Mouse (Mus musculus) mature B cell (primary cell): ENCODE data around the gene Gm10577.

ENCODE experiments used
- in situ Hi-C: fragments of 300-500 bp; cut with MboI; formaldehyde crosslinking; loops from 2 replicates; pipeline ENCODE4 v1.14.3; 2019

Gm10577 gene

GRCm38 (mm10) chr4:101020596-101020995 lies at the start of gene Gm10577:
Gene Gm10577 (minus strand): TSS chr4:101020696.
- in situ Hi-C loops: no loop called here

DNA sequence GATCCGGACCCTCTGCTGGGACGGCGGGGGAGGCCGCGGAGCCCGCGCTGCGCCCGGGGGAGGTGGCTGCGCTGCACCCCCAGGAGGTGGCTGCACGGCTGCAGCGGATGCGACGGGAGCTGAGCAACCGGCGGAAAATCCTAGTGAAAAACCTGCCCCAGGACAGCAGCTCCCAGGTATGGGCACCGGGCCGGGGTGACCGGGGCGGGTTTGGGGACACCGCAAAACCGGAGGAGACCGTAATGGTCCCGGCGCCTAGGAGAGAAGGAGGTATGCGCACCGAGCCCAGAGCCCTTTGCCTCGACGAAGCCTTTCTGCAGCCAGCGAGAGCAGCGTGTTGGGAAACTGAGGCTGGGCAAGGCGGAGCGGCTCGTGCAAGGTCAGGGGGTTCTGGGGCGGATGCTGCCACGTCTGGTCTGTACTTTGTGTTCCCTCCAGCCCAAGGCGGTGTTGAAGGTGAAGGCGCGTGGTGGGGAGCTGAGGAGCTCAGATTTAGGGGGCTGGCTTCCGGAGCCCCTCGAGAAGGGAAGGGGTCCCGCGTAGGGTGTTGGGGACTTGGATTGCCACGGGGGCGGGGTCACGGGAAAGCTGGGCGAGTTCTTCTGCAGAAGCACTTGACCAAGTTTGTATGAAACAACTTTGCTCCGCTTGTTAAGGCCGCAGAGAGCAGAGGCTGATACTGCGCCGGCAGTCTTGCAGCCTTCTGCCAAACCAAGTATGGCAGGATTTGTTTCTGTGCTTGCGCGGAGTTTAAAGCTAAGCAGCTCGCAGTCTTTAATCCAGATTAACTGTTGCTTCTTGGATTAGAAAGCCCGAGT lies 48.9 kb upstream of the Gm10577 start:
- in situ Hi-C loops: no loop called here

DNA sequence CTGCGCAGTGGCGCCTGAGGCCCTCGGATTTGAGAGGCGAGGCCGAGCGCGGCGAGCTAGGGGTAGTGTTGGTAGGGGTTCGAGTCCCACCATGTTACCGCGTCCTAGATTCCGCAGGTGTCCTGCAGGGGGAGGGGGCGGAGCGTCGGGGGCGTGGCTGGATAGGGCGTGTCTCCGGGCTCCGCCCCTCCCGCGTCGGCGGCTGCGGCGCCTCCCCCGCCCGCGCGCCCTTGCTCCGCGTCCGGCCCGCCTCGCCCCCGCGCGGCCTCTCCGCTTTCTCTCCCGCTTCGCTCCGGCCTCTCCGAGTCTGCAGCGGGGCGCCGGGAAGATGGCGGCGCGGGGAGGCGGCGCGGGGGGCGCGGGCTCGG lies 48.3 kb upstream of the Gm10577 start, which contains the start of gene Raver2:
Gene Raver2, plus strand, starts transcription at position 198 of the 368 bp plus-strand sequence.
- in situ Hi-C loops: no loop called here

DNA sequence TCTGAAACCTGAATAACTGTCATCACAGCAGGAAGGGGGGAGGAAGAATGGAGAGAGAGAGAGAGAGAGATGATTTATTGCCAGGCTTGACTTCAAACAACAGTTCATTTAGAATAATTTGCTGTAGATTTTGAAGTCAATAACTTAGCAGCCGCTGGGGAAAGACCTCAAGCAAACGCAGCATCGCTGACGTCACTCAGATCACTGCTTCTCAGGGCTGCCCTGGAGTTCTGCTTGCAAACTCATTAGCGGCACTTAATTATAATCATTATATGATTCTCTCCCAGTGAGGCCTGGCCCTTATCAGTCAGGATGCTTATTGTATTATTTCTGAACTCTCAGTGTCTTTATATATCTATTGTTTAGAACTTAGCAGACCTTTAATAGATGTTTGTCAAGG lies 45.9 kb upstream of the Gm10577 start:
- in situ Hi-C loops: no loop called here

DNA sequence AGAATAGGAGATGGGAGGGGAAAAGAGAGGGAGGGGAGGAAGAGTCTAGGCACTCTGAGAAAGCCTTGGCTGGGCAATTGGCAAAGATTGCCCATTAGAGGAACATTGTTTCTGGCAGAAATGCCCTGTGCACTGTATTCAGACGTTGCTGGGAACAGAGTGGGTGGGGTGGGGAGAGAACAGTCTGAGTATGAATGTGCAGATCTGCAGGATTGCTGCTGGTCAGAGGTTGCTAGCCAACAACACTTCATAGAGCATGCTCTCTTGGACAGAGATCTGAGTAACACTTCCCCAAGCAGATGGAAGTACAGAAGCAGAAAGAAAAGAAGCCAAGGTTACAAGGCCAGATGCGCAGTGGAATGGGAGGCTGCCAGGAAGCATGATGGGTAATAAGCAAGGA lies 41.6 kb upstream of the Gm10577 start:
- in situ Hi-C loops: no loop called here

GRCm38 (mm10) chr4:101046576-101046975 lies 26.1 kb upstream of the Gm10577 start:
- in situ Hi-C loops: no loop called here

- in situ Hi-C loops: no loop called here
Measured at GRCm38 (mm10) chr4:101044149-101044548, 23.7 kb upstream of the Gm10577 start.

- in situ Hi-C loops: no loop called here
Measured at GRCm38 (mm10) chr4:101043691-101044090, 23.2 kb upstream of the Gm10577 start.

- in situ Hi-C loops: no loop called here
Measured at GRCm38 (mm10) chr4:101037156-101037555, 16.7 kb upstream of the Gm10577 start.

- in situ Hi-C loops: no loop called here
Measured at GRCm38 (mm10) chr4:101035131-101035530, 14.6 kb upstream of the Gm10577 start.

GRCm38 (mm10) chr4:101033047-101033446 lies 12.6 kb upstream of the Gm10577 start:
- in situ Hi-C loops: no loop called here

DNA sequence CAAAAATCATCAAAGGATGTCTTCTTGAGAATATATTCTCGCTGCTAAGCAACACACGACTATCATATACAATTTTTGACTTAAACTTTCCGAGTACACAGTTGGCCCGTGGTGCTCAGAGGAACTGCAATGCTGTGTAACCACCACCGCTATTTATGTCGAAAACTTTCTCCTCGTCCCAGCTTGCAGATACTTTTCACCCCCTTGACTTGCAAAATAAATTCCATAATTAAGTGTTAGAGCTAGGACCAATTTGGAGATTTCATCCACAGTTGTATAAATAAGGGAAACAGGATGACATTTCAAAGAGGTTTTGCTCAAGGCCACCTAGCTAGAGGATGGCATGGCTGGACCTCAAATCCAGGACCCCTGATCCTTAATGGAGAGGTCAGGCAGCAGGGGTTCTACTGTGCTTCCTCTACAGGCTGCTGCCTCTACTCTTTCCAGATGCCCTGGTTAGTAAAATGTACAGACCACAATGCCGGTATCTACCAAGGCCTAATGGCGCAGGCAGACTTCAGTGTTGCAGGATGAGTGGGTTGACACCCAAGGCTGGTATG lies 7.4 kb upstream of the Gm10577 start:
- in situ Hi-C loops: no loop called here

- in situ Hi-C loops: no loop called here
Measured at GRCm38 (mm10) chr4:101026995-101027394, 6.5 kb upstream of the Gm10577 start.

- in situ Hi-C loops: no loop called here
Measured at GRCm38 (mm10) chr4:101026566-101026965, 6.1 kb upstream of the Gm10577 start.

DNA sequence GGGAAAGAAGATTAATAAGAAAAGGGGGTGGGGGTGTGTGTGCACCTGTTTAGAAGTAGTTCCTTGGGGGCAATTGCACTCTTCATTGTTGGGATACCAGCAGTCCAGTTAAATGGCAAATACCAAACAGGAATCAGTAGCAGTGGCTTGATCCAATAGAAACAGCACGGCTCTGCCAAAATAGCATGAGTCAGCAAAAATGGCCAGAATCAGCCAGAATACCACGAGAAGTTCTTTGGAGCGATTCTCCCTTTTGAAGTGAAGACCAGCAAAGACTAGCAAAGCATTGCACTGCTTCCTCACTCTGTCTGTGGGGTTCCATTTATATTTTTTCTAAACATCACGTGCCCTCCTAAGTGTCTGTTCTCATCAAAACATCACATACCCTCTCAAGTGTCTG lies 2.7 kb downstream of the Gm10577 start:
- in situ Hi-C loops: no loop called here

DNA sequence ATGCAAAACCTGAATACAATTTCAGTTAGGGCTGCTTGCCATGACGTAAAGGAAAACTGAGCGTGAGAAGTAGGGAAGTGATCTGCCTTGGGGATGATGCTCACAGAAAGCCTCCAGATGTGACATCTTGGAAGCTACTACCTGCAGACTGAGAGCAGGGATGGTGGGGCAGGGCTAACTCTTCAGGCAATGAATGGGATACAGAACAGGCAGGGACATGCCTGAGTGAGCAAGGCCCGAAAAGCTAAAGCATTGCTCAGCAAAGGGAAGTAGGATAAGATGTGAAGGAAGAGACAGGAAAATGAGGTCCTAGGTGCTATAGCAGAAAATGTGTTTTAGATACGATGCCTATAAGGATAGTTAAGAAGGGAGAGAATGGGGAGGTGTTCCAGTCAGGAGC lies 11.4 kb downstream of the Gm10577 start:
- in situ Hi-C loops: no loop called here

- in situ Hi-C loops: no loop called here
Measured at GRCm38 (mm10) chr4:101008362-101008769, 12.1 kb downstream of the Gm10577 start.

DNA sequence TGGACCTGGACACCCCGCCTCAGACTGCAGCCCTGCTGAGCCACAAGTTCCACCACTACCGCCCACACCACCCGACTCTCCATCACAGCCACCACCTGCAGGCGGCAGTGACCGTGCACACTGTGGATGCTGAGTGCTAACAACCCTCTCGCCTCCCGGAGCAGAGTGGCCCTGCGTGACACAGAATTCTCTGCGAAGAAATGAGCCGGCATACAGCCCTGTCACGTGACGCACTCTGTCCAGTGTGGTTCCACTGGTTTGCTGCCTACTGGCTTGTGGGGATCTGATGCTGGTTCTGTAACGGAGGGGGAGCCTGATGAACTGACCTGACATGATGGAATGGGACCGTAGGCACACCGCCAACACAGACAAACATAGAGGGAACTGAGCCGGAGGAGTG lies 17.5 kb downstream of the Gm10577 start:
- in situ Hi-C loops: no loop called here

DNA sequence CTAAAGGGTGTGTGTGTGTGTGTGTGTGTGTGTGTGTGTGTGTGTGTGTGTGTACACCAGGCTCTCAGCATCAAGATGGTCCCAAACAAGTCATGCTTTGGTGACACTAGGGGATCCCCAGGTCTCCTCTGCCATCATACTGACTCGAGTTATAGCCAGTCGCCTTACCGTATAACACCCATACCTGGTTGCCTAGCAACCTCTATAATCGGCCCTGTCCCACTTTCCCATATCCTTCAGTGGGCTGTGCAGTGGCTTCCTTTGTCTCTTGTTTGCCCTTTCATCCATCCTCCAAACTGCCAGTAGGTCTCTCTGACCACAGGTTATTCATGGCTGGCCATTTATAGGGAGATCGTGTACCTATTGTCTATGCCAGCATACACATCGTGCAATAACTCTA lies 19.4 kb downstream of the Gm10577 start:
- in situ Hi-C loops: no loop called here

GRCm38 (mm10) chr4:101000622-101001021 lies 19.9 kb downstream of the Gm10577 start:
- in situ Hi-C loops: no loop called here

DNA sequence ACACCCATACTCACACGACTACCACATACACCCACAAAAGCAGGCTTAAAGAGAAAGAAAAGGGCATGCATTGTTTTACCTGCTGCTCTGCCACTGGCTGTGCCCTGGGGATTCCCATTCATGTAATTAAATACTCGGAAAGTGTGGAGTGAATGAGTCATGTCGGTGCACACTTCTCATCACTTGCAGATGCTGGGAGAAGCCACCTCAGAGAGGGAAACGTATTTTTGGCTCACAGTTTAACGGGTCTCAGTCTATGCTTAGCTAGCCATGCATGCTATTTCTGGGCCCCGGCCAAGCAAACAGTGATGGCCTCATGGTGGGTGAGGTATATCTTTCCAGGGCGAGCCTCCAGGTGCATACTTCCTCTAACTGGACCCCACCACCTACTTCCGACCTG lies 21.6 kb downstream of the Gm10577 start:
- in situ Hi-C loops: no loop called here

- in situ Hi-C loops: no loop called here
Measured at GRCm38 (mm10) chr4:100998145-100998544, 22.4 kb downstream of the Gm10577 start.

GRCm38 (mm10) chr4:100996060-100996651 lies 24.3 kb downstream of the Gm10577 start:
- in situ Hi-C loops: no loop called here
